Mouse (Mus musculus) limb, embryonic 10.5 days (tissue): ENCODE measurements around the gene Ddx11. TPM values are rescaled to one million over a fixed set of nuclear protein-coding genes. Genes with fewer than 3 reads are reported as not detected.

Source experiments
- polyA plus RNA-seq: library from polyadenylated mRNA; unstranded; fragments of >200 nt; fragmentation: Nextera tagmentation; extraction: Ambion mirVana; gene quantifications from 2 replicates; pipeline ENCODE4 v1.2.1, GENCODE M21; 2016

Ddx11 gene
- polyA plus RNA-seq, 1 experiment from 2014 or later: 41.6 TPM

Other genes with a start within 250 kb of the Ddx11 start
- gene Ralbp1, start 237.7 kb upstream of the Ddx11 start, polyA plus RNA-seq: 53.4 and 64.7 TPM in 2 replicates
- 83.6 and 109 TPM in 2 replicates for gene Twsg1, start 172.3 kb upstream of the Ddx11 start, polyA plus RNA-seq
- gene Ankrd12, start 46.4 kb upstream of the Ddx11 start, polyA plus RNA-seq: 13.8 and 18.8 TPM in 2 replicates
- 327 and 329 TPM in 2 replicates for gene Ndufv2, start 22.0 kb upstream of the Ddx11 start, polyA plus RNA-seq
- gene Washc1, start 12.0 kb upstream of the Ddx11 start, polyA plus RNA-seq: 34.8 and 40.4 TPM in 2 replicates